Comparison of ENCODE assay signal across 8 mouse cellular contexts in the genomic region with DNA sequence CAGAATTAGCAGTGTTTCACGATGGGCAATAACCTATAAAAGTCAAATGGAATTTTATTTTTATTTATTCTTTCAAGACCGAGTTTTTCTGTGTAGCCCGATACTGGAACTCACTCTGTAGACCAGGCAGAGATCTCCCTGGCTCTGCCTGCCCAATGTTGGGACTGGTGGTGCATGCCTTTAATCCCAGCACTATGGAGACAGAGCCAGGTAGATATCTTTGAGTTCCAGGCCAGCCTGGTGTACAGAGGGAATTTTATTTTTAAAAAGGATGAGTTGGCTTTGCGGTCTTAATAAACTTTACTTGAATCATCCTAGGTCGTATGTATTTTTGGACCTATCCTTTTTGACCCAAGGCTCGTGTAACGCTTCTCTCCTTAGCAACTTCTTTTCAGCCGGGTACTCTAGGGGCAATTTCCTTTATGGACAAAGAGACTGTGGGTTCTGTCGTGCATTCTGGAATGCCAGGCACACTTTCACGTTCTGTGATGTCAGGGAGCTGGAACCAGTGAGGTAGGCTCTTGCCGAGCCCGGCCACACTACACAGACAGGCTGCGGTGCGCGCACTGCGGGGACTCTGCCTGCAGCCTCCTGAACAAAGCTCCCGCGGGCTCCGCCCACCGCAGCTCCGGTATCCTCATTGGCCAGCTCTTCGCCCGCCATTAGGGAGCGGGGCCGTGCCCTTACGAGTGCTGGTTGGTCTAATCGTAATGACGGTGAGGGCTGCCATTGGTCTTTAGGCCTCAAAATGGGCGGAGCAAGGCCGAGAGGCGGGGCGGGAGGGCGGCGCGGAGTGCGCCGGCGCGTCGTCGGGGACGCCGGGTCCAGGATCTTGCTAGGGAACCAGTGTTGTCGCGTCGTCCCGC. TPM values are rescaled to one million over a fixed set of nuclear protein-coding genes. Genes with fewer than 3 reads are reported as not detected.
A peak's percentile ranks its signal among the peaks of the same experiment; 100 is the strongest.
DNase-seq lines count a peak whose midpoint lies in the region; ATAC-seq lines count a peak whose summit lies in the region.

A gene (plus strand): TSS at position 794 of the 866 bp plus-strand sequence.

- peak; percentile 99 for ATAC-seq in inflammation-experienced regulatory T-cells, adult 6 months
- peak; percentile 99 for ATAC-seq in megakaryocyte-erythroid progenitor cell, adult 5-6 weeks (replicated peaks; ENCODE audit: low FRiP score, low TSS enrichment, poor library complexity, severe bottlenecking)

- intact Hi-C loops in gastrocnemius, postnatal 14 days (cut with DNase I; ENCODE audit: low total_unique reads) = no loop called here
- intact Hi-C loops in left cerebral cortex, postnatal 10 days (cut with DNase I) = no loop called here

- DNase-seq in adrenal gland, adult (ENCODE audit: inconsistent age in 2 of 2, low spot score in 1 of 2) = peak; percentile 99 to 100
- DNase-seq in embryo, embryonic 10.5 days (ENCODE audit: low spot score) = peak; percentile 99
- peak; percentile 97 for DNase-seq in gastrocnemius, postnatal 14 days
- DNase-seq in left cerebral cortex, postnatal 10 days (ENCODE audit: extremely low spot score in 1 of 2, low spot score in 2 of 2) = peak; percentile 97 to 98
- DNase-seq in right cerebral cortex, postnatal 25 days = peak; percentile 97
- peak; percentile 96 to 97 for DNase-seq in urinary bladder, postnatal 4 days (ENCODE audit: low spot score in 2 of 2)

RNA-seq across cellular contexts. Expression of the gene that starts here (rescaled TPM):
- total RNA-seq in gastrocnemius, postnatal 14 days (2021) = 1 to 10 TPM; 1.9 to 2.8 TPM
- 10 to 100 TPM in 1 of 3 experiments, 1 to 10 TPM in 2; 4.5 to 10.9 (median 4.7) TPM for polyA plus RNA-seq in inflammation-experienced regulatory T-cells, adult 6 months (2017; shearing (Covaris generic))
- 10 to 100 TPM; 10.3 to 10.9 TPM for total RNA-seq in left cerebral cortex, postnatal 10 days (2021)
- total RNA-seq in megakaryocyte-erythroid progenitor cell, adult 5-6 weeks (2014; fragmentation: Nextera tagmentation) = 10.9 and 13.6 TPM in 2 replicates
- total RNA-seq in megakaryocyte-erythroid progenitor cell, adult 5-6 weeks (2017) = 25.2 and 29.6 TPM in 2 replicates

Comparison
In these comparisons a context has a peak if more than half of its experiments do, and no peak if none do; other contexts are left out.
1. Peak in every context shown above with its lines: DNase-seq and ATAC-seq.